Mouse (Mus musculus) spleen, adult 12 weeks (tissue): ENCODE data around the gene Smad5.

Experiments used
- DNase-seq: peaks from one replicate; pipeline ENCODE4 v3.0.0; 2022; ENCODE audit warnings: low spot score

Gene Smad5

DNA sequence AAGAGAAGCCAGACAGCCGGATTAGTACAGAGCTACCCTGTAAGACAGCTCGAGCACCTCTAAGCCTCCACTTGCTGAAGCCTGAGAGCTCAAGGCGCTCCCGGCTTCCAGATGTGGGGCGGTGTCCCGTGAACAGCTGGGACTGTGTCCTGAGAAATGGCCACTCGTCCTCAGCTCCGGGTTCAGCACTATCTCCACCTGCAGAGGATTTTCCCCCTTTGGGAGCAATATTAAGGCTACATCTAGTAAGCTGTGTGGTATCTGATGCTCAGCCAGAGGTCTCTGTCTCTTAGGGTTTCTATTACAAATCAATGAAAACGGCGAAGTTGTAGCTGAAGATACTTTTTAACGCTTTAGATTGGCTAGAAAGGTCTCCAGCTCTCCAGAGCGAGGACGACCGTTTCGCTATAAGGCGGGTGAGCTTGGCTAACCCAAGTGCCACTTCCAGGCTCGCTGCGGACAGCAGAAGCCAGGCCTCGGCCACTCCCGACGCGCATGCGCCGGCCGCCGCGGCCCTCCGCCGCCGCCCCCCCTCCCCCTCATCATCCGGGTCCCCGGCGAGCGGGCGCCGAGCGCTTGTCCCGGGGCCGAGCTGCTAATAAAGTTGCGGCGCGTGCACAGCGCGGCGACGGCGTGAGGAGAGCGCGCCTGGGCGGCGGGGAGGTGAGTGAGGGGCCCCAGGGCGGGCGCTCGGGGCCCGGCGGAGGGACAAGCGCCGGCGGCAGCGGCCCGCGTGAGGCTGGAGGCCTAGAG is at the start of gene Smad5:
Smad5 (plus strand) TSS at position 542 of the 753 bp plus-strand sequence.
- peak; percentile 63 for DNase-seq

DNA sequence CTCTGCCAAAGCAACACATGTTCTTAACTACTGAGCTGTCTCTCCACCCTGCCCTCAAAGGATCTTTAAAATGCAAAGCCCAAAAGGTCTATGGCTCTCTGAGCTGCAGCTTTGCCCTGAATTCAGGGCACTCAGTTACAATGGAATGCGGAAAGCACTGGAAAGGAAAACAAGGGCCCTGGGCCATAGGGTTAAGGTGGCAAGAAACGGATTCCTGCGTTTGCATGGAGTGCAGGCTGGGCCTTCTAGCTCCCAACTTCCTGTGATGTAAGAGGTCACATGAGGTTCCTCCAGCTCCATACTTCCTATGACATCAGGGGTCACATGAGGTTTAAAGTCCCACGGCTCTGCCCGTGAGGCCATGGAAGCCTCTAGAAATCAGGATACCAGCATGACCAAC is 48.6 kb upstream of the Smad5 start:
- DNase-seq: no peak

DNA sequence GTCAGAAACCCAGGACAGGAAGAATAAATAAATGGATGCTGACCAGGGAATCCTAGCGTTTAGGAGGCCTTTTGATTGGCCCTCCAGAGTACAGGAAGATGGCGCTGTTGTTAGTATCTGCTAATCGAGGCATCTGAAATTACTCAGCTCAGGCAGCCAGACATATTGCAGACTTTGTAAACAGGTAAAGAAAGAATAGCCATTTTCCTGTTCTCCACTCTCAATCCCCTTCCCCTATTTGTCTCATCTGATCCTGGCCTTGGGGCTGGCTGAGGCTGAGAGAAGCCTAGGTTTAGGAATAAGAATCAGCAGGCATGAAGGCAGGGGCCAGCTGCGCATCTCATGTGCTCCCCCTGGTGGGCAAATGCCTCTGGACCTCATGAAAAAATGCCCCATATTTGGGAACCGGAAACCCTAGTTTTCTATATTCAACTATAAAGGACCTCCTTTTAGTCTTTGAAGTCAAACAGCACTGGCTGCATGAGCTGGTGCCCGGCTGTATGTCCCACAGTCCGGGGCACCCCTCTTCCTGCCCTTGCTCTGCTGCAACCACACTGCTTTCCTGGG is 44.8 kb upstream of the Smad5 start:
- peak; percentile 13 for DNase-seq

DNA sequence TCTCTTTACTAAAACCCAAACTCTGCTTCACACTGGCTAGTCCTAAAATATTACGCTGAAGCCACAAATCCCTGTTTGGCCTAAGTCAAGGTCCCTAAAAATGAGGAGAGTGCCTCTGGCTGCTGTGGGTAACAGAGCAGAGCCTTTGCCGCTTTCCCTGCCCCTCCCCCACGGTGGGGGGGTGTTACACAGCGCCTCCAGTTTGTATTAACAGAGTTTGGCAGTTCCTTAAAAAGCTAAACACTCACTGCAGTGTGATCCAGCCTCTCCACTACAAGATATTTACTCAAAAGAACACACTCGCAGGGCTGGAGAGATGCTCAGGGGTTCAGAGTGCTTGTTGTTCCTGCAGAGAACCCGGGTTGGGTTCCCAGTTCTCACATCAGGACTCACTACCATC is 43.9 kb upstream of the Smad5 start:
- DNase-seq: no peak

DNA sequence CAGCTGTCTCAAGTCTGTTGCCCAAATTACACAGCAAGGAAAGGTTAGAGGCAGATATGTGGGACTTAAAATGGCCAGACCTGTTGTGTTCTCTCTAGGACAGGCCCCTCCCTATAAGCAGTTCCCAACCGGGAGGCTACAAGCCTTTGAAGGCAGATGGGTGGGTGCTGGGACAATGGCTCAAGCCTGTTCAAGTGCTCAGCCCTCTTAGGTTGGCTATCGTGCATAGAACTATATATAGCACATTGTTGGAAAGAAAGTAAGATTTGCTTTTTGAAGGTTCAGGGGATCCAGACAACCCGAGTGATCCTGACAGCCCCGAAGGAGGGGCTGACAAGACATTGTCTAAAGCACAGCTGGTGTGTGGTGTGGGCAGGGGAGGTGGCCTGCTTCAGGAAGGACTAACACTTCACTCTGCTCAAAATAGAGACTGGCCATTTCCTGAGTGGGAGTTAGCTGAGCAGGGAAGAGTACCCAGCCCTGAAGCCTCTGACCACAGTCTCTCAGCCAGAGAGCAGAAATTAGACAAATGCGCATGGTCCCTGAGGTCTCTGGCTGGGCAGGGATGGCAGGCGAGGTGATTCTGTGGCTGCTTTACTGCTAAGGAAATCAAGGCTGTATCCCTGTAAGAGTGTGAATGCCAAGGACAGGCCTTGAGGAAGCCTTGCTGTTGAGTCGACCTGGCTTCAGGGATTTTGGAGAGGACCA is 40.7 kb upstream of the Smad5 start:
- no peak for DNase-seq

DNA sequence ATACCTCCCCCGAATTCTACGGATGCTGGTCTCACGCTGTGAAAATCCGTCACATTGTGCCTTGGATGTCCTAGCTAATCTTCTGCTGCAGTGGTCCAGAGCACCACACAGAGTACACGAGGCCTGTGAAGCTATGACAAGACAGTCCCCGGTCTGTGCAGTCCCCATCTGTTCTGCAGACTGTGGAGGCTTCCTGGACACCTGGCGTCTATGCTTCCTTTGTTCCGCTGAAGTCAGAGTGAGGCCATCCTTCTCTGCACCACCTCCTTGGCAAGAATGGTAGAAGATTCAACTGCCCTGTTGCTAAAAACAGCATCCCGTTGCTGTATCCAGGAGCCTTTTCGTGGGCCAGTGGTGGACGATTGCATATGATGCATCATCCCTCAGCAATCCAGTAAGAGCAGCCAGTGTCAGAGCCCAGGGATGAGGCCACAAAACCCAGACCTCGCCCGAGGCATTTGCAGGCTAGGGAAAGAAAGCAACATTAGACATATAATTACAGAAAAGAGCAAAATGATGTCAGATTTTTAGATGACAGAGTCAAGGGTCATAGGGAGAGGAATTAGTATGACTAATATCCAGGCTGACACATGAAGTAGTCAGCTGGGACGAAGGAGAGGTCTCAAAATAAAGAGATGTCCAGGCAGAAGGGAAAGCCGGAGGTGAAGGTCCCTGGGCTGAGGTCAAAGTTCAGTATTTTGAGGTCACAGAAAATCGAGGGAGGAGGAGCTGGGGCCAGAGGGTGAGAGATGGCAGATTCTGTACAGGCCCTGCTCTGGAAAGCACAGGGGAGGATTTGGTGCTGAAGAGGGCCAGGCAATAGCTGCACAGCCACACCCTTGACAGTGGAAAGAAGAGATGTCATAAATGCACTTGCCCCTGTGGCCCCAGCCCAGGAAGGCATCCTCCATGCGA is 38.3 kb upstream of the Smad5 start:
- no peak for DNase-seq

DNA sequence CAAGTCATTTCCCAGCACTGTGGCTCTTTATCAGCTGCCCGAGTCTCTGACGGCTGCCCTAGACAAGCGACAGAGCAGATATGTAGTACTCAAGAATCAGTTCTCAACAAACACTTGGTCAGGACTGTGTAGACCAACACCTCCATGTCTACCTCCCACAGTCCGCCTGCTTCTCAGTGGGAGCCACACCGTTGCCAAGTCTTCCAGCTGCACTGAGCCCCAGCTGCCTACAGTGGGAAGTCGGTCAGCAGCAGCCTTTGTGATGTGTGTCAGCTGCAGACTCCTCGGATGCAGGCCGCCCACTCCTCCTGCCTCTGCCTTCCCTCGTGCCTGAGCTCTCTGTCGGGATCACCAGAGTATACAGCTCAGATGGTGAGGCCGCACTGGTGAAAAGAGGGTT is 31.6 kb upstream of the Smad5 start:
- no peak for DNase-seq

DNA sequence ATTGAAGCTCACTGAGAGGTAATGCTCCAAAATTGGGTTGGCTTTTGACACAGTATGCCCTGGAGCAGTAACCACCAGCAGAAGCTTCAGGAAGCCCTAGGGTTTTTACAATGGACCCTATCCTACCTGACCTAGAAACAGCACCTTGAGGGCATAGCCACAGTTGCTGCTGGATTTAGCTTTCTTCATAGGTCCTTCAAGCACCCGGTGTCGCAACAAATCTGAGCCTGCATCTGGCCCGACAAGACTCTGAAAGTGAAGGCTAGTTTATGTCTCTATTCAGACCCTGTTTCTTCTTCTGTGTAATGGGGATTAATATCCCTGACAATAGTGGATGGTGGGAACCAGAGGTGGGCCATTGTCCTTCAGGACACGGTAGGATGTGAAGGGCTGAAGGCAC is 25.1 kb upstream of the Smad5 start:
- no peak for DNase-seq

DNA sequence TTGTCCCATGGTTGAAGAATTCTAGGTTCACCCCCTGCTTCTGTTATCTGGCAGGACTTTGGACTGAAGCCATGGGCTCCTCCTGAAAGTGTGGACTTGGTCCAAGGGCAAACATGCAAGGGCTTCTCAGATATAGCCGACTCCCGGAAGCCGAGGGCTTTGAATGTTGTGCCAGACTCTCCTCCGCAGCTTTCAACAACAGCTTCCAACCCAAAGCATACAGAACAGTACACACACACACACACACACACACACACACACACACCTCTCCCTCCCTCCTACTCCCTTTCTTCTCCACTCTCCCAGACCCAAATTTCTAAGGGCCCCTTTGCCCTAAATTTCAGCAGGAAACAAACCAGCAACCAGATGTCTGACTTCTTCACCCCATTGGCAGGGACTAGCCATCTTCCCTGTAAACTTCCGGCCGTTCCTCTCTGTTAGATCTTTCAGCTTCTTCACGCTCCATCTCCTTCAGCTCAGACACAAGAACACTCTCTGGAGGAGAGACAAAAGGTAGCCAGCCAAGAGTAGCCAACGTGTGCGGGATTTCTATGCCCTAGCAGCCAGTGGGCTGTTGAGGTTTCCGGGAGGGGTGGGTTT is 24.5 kb upstream of the Smad5 start:
- DNase-seq: no peak

DNA sequence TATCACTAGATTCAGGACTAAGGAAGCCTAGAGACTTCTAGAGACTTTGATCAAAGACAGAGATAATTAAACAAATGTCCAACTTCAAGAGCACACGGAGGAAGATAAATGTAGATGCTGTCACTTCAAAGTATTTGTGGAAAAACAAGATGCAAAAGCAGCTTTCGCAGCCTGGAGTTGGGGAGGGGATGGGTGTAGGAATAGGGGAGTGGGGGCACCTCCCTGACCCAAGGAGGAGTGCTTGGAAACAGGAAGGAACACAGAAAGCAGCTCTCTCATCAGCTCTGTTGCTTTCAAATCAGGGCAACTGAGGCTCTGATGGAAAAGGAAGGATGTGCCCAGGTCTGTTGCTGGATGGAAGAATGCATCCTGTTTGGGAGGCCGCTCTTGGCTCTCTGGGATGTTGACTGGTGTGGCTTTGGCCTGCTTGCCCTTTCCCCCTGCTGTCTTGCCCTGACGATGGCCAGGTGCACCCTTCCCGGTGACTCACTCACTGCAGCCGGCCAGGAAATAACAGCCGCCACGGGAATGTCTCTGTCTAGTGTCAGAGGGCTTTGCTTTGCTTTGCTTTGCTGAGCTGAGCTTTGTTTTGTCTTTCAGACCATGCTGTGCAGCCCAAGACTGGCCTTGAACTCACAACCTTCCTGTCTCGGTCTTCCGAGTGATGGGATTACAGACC is 23.8 kb upstream of the Smad5 start:
- no peak for DNase-seq

DNA sequence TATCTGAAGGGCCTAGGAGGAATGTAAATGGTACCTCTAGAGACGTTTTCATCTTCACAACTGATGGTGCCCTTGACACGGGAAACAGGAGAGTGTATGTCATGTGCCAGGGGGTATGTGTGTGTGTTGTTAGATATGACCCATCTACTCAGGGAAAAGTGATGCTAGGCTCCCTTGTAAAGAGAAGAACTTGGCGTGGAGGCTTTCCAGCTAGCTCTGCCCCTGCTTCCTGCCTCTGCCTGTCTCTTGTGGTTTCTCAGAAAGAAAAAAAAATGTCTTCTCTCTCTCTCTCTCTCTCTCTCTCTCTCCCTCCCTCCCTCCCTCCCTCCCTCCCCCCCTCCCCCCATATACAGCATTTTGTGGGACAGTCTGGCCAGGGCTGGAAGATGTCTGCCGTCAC is 20.9 kb upstream of the Smad5 start:
- DNase-seq: no peak

DNA sequence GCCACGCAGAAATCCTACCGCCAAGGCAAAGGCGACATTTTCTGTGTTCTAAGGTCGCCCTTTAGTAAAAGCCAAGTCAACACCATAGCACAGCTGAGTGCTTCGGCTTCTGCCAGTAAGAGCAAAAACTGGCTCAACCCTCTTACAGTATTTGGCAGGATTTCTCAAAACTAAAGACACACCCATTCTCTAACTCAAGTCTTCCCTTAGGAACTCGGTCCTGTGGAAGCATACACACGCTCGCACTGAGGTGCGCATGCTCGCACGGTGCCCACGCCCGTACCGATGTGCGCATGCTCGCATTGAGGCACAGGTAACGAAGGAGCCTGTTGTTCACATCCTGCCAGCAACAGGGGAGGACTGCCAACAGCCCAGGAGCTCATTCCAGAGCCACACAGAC is 20.5 kb upstream of the Smad5 start:
- DNase-seq: no peak

DNA sequence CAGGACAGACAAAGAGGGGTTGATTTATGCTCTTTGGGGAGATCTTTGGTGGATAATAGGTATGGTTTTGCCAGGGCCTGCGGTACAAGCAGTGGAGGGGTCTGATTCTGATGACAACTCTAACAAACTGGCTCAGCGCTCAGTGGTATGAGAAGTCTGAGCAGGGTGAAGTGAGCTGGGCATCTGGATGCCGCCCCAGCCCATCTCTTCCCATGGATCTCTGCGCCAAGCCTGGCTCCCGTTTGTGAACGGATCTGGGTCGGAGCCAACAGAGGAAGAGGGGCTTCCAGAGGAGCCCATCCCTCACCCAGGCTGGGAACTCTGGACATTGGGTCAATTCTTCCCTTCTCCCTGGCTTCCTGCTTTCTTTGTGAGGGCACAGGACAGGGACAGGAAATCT is 19.5 kb upstream of the Smad5 start:
- no peak for DNase-seq

DNA sequence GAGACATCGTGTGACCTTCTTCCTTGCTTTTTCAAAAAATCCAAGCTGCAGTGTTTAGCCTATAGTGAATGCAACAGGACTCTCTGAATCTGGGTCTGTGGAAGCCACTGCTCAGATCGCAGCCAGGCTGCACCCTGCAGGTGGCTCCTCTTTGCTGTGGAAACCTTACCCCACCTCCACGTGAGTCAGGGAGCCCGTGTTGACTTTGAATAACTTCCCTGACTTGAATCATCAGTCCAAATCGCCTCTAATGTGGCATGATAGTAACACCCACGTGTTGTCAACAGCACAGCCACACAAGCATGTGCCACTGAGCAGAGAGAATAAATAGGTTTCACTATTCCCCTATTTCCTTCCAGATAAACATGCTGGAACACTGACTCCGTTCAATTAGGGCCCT is 10.8 kb upstream of the Smad5 start:
- no peak for DNase-seq

DNA sequence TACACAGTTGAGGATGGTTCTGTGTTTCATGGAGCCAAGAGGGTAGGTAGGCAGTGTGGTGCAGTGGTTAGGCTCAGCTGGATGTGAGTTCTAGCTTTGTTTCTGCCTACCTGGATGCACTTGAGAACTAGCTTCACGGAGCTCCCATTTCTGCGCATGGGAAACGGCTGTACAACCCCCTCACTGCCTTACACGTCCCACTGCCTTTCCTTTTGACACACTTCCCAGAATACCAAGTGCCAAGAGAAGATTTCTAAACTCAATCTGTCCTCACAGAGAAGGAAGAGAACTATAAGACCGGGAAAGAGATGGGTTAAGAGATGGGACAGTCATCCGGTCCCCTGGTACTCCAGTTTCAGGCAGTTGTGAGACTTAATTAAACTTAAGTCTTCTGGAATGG is 10.2 kb upstream of the Smad5 start:
- no peak for DNase-seq

DNA sequence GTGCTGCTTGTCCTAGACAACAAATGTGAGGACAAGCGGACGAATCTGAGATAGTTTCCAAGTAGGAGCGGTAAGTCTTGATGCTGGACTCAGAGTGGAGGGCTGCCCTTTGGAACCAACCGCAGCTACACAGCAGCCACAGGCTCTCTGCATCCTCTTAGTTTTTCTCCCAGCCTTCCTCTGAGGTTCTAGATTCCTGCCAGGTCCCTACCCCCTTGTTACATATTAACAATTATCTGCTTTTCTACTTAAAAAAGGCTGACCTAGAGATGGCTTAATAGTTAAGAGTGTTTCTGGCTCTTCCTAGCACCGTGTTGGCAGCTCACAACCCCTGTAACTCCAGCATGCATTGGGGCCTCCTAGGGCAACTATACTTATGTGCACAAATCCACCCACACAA is 7.1 kb upstream of the Smad5 start:
- DNase-seq: no peak

DNA sequence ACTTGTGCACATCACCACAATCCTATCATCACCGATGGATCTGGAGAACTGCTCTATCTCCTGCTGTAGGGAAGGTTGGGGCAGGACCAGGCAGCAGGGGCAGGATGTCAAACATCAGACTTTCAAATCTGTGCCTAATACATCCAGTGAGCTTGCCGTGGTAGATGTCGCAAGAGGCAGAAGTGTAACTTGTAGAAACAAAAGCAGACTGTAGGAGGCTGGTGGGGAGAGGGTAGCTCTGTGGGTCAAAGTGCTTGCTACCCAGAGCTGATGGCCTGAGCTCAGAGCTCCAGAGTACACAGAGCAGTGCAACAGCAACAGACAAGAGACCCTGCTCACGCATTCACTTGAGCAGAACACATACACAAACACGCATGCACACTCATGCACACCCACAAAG is 6.1 kb upstream of the Smad5 start:
- no peak for DNase-seq

DNA sequence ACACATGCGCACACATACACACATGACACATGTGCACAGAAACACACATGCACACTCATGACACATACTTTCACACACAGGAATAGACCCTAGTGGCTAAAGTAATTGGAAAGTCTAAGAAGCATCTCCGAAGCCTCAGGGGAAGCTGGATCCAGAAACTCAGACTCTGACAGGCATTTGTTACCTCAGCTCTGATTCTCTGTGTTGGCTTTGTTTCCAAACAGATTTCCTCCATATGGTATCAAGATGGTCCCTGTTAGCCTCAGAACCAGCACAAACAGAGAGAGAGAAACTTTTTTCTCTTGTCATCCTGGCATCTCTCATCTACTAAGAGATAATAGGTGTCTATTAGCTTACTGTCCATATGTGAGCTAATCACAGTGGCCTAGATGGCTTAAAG is 5.6 kb upstream of the Smad5 start:
- no peak for DNase-seq

DNA sequence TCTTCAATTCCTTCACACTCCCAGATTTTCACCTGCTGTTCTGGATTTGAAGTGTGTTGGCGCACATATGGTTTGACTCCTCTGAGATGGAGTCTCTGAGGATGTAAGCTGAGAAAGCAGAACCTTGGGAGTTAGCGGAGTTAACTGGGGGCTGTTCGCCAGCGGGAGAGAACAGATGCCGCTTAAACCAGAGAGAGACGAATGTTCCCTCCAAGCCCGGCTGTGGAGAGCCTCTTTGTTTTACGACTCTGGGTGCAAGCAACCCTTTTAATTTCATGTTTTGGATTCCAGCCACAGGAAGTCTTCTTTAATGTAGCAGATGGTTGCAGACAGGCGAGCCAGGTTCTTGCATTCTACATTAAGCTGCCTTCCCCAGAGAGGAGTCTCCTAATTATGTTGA is 4.4 kb upstream of the Smad5 start:
- DNase-seq: no peak

DNA sequence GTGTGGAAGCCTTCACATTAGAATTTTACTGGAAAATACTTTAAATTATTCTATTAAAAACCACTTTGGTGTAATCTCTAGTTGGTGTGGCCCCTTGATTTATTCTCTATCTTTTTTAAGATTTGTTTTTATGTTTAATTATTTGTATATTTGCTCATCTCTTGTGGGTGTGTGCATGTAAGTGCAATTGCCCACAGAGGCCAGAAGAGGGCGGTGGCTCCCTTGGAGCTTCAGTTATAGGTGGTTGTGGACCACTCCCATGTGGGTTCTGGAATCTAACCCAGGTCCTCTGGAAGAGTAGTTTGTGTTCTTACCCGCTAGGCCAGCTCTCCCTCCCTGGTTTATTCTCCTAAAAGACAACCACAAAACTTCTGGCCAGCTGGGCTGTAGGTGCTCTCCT is 3.4 kb upstream of the Smad5 start:
- DNase-seq: no peak

DNA sequence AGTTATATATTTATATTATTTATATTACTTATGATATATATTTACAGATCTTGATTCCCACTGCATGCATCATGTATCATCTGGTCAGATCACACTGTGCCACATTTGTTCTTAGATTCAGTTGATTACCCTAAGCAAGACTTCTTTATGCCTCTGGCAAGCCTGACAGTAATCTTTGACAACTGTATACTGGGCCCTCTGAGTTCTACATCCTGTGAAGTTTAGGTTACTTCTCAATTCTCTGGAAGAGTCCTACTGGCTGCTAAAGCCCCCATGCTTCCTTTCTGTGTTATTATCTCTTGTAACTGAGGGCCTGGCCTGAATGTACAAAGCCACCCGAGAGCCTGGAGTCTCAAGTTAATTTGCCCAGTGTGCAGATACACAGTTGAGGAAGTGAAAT is 1.8 kb upstream of the Smad5 start:
- no peak for DNase-seq

DNA sequence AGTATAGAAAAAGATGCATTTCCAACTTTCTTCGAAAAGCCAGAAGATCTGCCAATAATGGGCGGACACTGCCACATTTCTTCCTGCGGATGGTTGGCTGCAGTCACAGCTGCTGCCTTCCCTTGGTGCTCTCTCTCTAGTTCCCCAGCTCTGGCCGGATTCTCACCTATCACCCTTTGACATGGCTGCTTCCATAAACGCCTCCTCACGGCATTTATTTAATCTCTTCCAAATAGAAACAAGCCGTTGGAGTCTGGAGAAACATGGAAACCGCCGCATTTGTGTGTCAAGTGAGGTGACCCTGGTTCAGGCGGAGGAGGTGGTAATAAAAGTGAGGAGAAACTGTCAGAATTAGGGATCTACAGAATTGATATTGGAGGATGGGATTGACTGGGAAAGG is 886 bp upstream of the Smad5 start:
- DNase-seq: no peak
